Mouse (Mus musculus) ES-Bruce4 (cell line): ENCODE measurements around the gene Gm3250. TPM values are rescaled to one million over a fixed set of nuclear protein-coding genes. Genes with fewer than 3 reads are reported as not detected.
"Not testable (repeated sequence)": the region's sequence is repeated elsewhere in the genome, so short reads cannot be mapped to it uniquely, and the experiment has no call there.

ENCODE experiments used
- H3K27ac ChIP-seq: 2 replicates; pipeline ENCODE4 v1.5.1; 2012; ENCODE audit warnings: low read length, inconsistent platforms; ENCODE audit not compliant: insufficient read depth
- H3K27me3 ChIP-seq: 2 replicates; pipeline ENCODE4 v1.6.1; 2012; ENCODE audit warnings: mild to moderate bottlenecking, low read length, inconsistent platforms; ENCODE audit not compliant: control insufficient read depth, poor library complexity, insufficient read depth, severe bottlenecking
- H3K36me3 ChIP-seq: 2 replicates; pipeline ENCODE4 v1.6.1; 2012; ENCODE audit warnings: inconsistent platforms, mild to moderate bottlenecking, low read length, moderate library complexity; ENCODE audit not compliant: control insufficient read depth, poor library complexity, insufficient read depth, severe bottlenecking
- H3K4me1 ChIP-seq: one replicate; pipeline ENCODE4 v1.8.1; 2011; ENCODE audit warnings: low read length; ENCODE audit not compliant: control insufficient read depth, insufficient read depth
- H3K4me3 ChIP-seq: 2 replicates; pipeline ENCODE4 v1.5.1; 2011; ENCODE audit warnings: low read depth, mild to moderate bottlenecking, low read length
- H3K9ac ChIP-seq: 2 replicates; pipeline ENCODE4 v1.6.1; 2012; ENCODE audit warnings: low read depth, mild to moderate bottlenecking, inconsistent platforms; ENCODE audit not compliant: poor library complexity, severe bottlenecking
- H3K9me3 ChIP-seq: replicated peaks from 2 replicates; pipeline ENCODE4 v1.6.1; 2012; ENCODE audit warnings: mild to moderate bottlenecking, low read length, inconsistent platforms; ENCODE audit not compliant: control insufficient read depth, poor library complexity, insufficient read depth, severe bottlenecking
- CTCF ChIP-seq: IDR thresholded peaks from one replicate; pipeline ENCODE4 v1.8.1; 2011; ENCODE audit warnings: low read depth, low read length
- EP300 ChIP-seq: IDR thresholded peaks from 2 replicates; pipeline ENCODE4 v1.6.1; 2011; ENCODE audit warnings: low read depth, low read length; ENCODE audit not compliant: insufficient read depth
- POLR2A ChIP-seq: IDR thresholded peaks from one replicate; pipeline ENCODE4 v1.8.1; 2011; ENCODE audit warnings: low read length; ENCODE audit not compliant: insufficient read depth
- polyA plus RNA-seq: library from polyadenylated mRNA; stranded (reverse); fragments of >200 nt; gene quantifications from 2 replicates; pipeline ENCODE4 v1.2.4, GENCODE M21; 2011; ENCODE audit warnings: low read depth; ENCODE audit not compliant: missing spikeins, insufficient read depth, insufficient read length

Gene Gm3250
- polyA plus RNA-seq, 1 experiment = not detected

GRCm38 (mm10) chr10:77811743-77812142 is 29.4 kb upstream of the Gm3250 start, which contains the start of gene Gm9507:
TSS of gene Gm9507 (minus strand) at chr10:77811843.
- Histone ChIP-seq H3K4me3 (no peak within 1 kb of the TSS), H3K36me3 (no peaks in the 10 kb centered on the region), H3K9ac (no peak within 1 kb of the TSS), H3K27ac (no peak within 1 kb of the TSS), H3K4me1 (no peaks in the 10 kb centered on the region), H3K27me3 (no peaks in the 10 kb centered on the region), H3K9me3 (peaks cover 20% of the 10 kb centered on the region)
- TF ChIP-seq EP300 (no peak), CTCF (no peak), POLR2A (no peak)

- TF ChIP-seq POLR2A = no peak
- TF ChIP-seq EP300 = no peak
- no peak for TF ChIP-seq CTCF
- peaks cover 11% of the 10 kb centered on the region for H3K9me3 ChIP-seq
- no peak overlapping the region for H3K9ac ChIP-seq
- no peak overlapping the region for H3K4me3 ChIP-seq
- no peaks in the 10 kb centered on the region for H3K36me3 ChIP-seq
- H3K4me1 ChIP-seq = no peaks in the 10 kb centered on the region
- no peak overlapping the region for H3K27ac ChIP-seq
- H3K27me3 ChIP-seq = no peaks in the 10 kb centered on the region
Observed at GRCm38 (mm10) chr10:77804095-77804494, 21.8 kb upstream of the Gm3250 start.

GRCm38 (mm10) chr10:77798921-77799508 is 16.7 kb upstream of the Gm3250 start, which contains the start of gene Gm19668:
TSS of gene Gm19668 (minus strand) at chr10:77799133.
- Histone ChIP-seq H3K9me3 (no peaks in the 10 kb centered on the region), H3K27me3 (no peaks in the 10 kb centered on the region), H3K4me1 (no peaks in the 10 kb centered on the region), H3K27ac (no peak within 1 kb of the TSS), H3K9ac (no peak within 1 kb of the TSS), H3K36me3 (no peaks in the 10 kb centered on the region), H3K4me3 (no peak within 1 kb of the TSS)
- TF ChIP-seq EP300 (no peak), POLR2A (no peak), CTCF (no peak)

- H3K36me3 ChIP-seq, H3K4me1 ChIP-seq, H3K4me3 ChIP-seq, H3K9me3 ChIP-seq, H3K27me3 ChIP-seq, H3K9ac ChIP-seq, H3K27ac ChIP-seq: not testable (repeated sequence)
Observed at GRCm38 (mm10) chr10:77798164-77798920, 16.0 kb upstream of the Gm3250 start.

- no peaks in the 10 kb centered on the region for H3K4me1 ChIP-seq
- no peak overlapping the region for H3K27ac ChIP-seq
- H3K9me3 ChIP-seq = no peaks in the 10 kb centered on the region
- no peak overlapping the region for H3K4me3 ChIP-seq
- H3K36me3 ChIP-seq = no peaks in the 10 kb centered on the region
- TF ChIP-seq CTCF (no peak), POLR2A (no peak), EP300 (no peak)
- H3K9ac ChIP-seq = no peak overlapping the region
- no peaks in the 10 kb centered on the region for H3K27me3 ChIP-seq
Observed at GRCm38 (mm10) chr10:77797677-77798076, 15.3 kb upstream of the Gm3250 start.

- no peaks in the 10 kb centered on the region for H3K4me1 ChIP-seq
- H3K9me3 ChIP-seq = no peaks in the 10 kb centered on the region
- H3K36me3 ChIP-seq = no peaks in the 10 kb centered on the region
- TF ChIP-seq EP300 (no peak), CTCF (no peak), POLR2A (no peak)
- no peaks in the 10 kb centered on the region for H3K27me3 ChIP-seq
- no peak within 1 kb of the TSS for H3K4me3 ChIP-seq
- no peak within 1 kb of the TSS for H3K27ac ChIP-seq
- H3K9ac ChIP-seq = no peak within 1 kb of the TSS
Observed at GRCm38 (mm10) chr10:77794976-77795375, 12.6 kb upstream of the Gm3250 start, which contains the start of gene Gm9639. TSS of gene Gm9639 (minus strand) at chr10:77795076.
